ENCODE assay signal across 16 mouse cellular contexts in the genomic region with DNA sequence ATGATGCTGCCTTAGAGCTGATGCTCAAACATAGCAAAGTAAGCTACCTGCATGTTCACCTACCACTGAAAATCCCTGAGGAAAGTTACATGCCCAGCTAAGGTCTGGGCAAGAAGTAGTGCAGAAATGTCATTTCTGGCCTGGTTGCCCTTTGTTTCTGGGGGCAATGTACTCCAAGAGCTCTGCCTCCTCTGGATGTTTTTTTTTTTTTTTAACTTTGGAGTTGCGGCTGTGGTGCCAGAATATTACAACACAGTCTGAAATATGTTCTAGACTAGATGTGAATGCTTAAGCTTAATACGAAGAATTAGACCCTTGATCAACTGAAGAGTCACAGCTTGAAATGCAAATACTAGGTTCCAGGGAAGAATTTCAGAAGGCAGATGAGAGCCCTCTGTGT.
"Had no signal": no experiment of that assay in that cellular context is flagged by ENCODE, and none has a peak within 500 bp of the region (broad histone marks: within the 10 kb centered on the region; RNA-seq: fewer than 3 reads in every experiment).

No protein-coding gene starts in this region.

- H3K9ac ChIP-seq: lung, embryonic 15.5 days; midbrain, embryonic 13.5 days; midbrain, embryonic 15.5 days; neural tube, embryonic 12.5 days; stomach, embryonic 15.5 days had no signal

- ATAC-seq: lung, postnatal 0 days; midbrain, embryonic 13.5 days; midbrain, embryonic 15.5 days had no signal

- H3K4me2 ChIP-seq: lung, embryonic 15.5 days; midbrain, embryonic 11.5 days; midbrain, embryonic 13.5 days; midbrain, embryonic 15.5 days; neural tube, embryonic 12.5 days; stomach, embryonic 15.5 days had no signal

- H3K36me3 ChIP-seq: lung, embryonic 15.5 days; midbrain, embryonic 13.5 days; midbrain, embryonic 15.5 days; neural tube, embryonic 12.5 days; stomach, embryonic 15.5 days had no signal

- DNase-seq: lung, postnatal 14 days; lung, postnatal 36 days; right cerebral cortex, postnatal 14 days; thymus, adult 2 months; thymus, postnatal 25 days; thymus, postnatal 4 days had no signal

- H3K4me1 ChIP-seq: lung, embryonic 15.5 days; megakaryocyte, embryonic 14.5 days; midbrain, embryonic 15.5 days; neural tube, embryonic 12.5 days; stomach, embryonic 15.5 days had no signal

- H3K27ac ChIP-seq: lung, embryonic 15.5 days; macrophage; midbrain, embryonic 13.5 days; midbrain, embryonic 15.5 days; neural tube, embryonic 12.5 days; stomach, embryonic 15.5 days; stomach, postnatal 0 days had no signal

- H3K9me3 ChIP-seq: lung, embryonic 15.5 days; midbrain, embryonic 13.5 days; midbrain, embryonic 15.5 days; neural tube, embryonic 12.5 days; stomach, embryonic 15.5 days had no signal

- H3K27me3 ChIP-seq: lung, embryonic 15.5 days; megakaryocyte, embryonic 14.5 days; midbrain, embryonic 13.5 days; midbrain, embryonic 15.5 days; neural tube, embryonic 12.5 days; stomach, embryonic 15.5 days had no signal

- H3K4me3 ChIP-seq: lung, embryonic 15.5 days; megakaryocyte, embryonic 14.5 days; midbrain, embryonic 13.5 days; midbrain, embryonic 15.5 days; neural tube, embryonic 12.5 days; stomach, embryonic 15.5 days had no signal
